Mouse (Mus musculus) midbrain, embryonic 13.5 days (tissue): ENCODE results near the gene Synpr. TPM values are rescaled to one million over a fixed set of nuclear protein-coding genes. Genes with fewer than 3 reads are reported as not detected.

Experiments used
- ATAC-seq: fragments of 200-750 bp; cut with Nextera tagmentation; 2 replicates; pipeline ENCODE4 v1.8.0; 2017; ENCODE audit warnings: mild to moderate bottlenecking, moderate TSS enrichment, moderate library complexity
- H3K27ac ChIP-seq: fragments of 300-500 bp; sonication (generic); 2 replicates; pipeline ENCODE4 v1.5.1; 2015; ENCODE audit warnings: inconsistent platforms, mild to moderate bottlenecking, moderate library complexity
- H3K27me3 ChIP-seq: fragments of 300-500 bp; sonication (generic); 2 replicates; pipeline ENCODE4 v1.6.1; 2015; ENCODE audit warnings: mild to moderate bottlenecking, inconsistent platforms
- H3K36me3 ChIP-seq: fragments of 300-500 bp; sonication (generic); 2 replicates; pipeline ENCODE4 v1.6.1; 2015; ENCODE audit warnings: mild to moderate bottlenecking, inconsistent platforms
- H3K4me1 ChIP-seq: fragments of 300-500 bp; sonication (generic); replicated peaks from 2 replicates; pipeline ENCODE4 v1.6.1; 2015; ENCODE audit warnings: inconsistent platforms
- H3K4me2 ChIP-seq: fragments of 300-500 bp; sonication (generic); replicated peaks from 2 replicates; pipeline ENCODE4 v1.6.1; 2015; ENCODE audit warnings: moderate library complexity, mild to moderate bottlenecking, inconsistent platforms
- H3K4me3 ChIP-seq: fragments of 300-500 bp; sonication (generic); replicated peaks from 2 replicates; pipeline ENCODE4 v1.5.1; 2015; ENCODE audit warnings: mild to moderate bottlenecking, inconsistent platforms
- H3K9ac ChIP-seq: fragments of 300-500 bp; sonication (generic); replicated peaks from 2 replicates; pipeline ENCODE4 v1.6.1; 2015; ENCODE audit warnings: mild to moderate bottlenecking, inconsistent platforms
- H3K9me3 ChIP-seq: fragments of 300-500 bp; sonication (generic); 2 replicates; pipeline ENCODE4 v1.6.1; 2016; ENCODE audit warnings: mild to moderate bottlenecking, inconsistent platforms
- WGBS: fragments of 180-500 bp; shearing (Covaris S2); methylation state at CpG from one replicate; pipeline ENCODE4 v1.1.7; 2015; 5-methylcytosine and 5-hydroxymethylcytosine counted together
- polyA plus RNA-seq: library from polyadenylated mRNA; unstranded; fragments of >200 nt; fragmentation: Nextera tagmentation; extraction: Ambion mirVana; gene quantifications from 2 replicates; pipeline ENCODE4 v1.2.1, GENCODE M21; 2015

Gene Synpr
- polyA plus RNA-seq, 1 experiment from 2014 or later = 13.4 TPM

DNA sequence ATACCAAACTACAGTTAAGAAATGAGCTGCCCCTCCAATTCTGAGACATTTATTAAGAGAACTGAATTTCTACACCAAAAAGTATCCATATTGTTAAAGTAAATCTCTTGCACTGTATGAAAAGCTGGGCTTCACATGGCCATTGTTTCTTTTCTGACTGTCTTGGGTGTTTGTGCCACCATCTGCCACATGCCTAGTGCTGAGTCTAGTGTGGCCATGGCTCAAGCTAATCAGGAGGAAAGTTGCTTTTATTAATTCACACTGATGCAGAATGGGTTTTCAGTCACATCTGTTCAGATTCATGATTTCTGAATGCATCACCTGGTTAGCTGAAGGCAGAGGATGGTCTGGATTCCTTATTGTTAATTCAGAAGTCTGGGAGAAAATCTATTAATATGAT, 170.4 kb downstream of the Synpr start:
- peak overlapping the region; percentile 39; the same call in 1 of the 2 replicates for H3K27ac ChIP-seq
- H3K4me3 ChIP-seq = no peak overlapping the region
- H3K36me3 ChIP-seq = no peaks in the 10 kb centered on the region
- H3K4me1 ChIP-seq = peaks cover 19% of the 10 kb centered on the region
- no peaks in the 10 kb centered on the region for H3K9me3 ChIP-seq
- H3K9ac ChIP-seq = no peak overlapping the region
- H3K27me3 ChIP-seq = no peaks in the 10 kb centered on the region
- H3K4me2 ChIP-seq = no peak overlapping the region
- no peak for ATAC-seq

GRCm38 (mm10) chr14:13459333-13459732, 174.8 kb downstream of the Synpr start:
- Histone ChIP-seq H3K36me3 (no peaks in the 10 kb centered on the region), H3K4me1 (peaks cover 6% of the 10 kb centered on the region), H3K9me3 (no peaks in the 10 kb centered on the region), H3K27me3 (no peaks in the 10 kb centered on the region), H3K27ac (no peak overlapping the region), H3K4me3 (no peak overlapping the region), H3K4me2 (no peak overlapping the region), H3K9ac (no peak overlapping the region)
- WGBS = 9% methylated on average over 1 of the region's 1 CpGs
- ATAC-seq = no peak; the same call in 1 of the 2 replicates

DNA sequence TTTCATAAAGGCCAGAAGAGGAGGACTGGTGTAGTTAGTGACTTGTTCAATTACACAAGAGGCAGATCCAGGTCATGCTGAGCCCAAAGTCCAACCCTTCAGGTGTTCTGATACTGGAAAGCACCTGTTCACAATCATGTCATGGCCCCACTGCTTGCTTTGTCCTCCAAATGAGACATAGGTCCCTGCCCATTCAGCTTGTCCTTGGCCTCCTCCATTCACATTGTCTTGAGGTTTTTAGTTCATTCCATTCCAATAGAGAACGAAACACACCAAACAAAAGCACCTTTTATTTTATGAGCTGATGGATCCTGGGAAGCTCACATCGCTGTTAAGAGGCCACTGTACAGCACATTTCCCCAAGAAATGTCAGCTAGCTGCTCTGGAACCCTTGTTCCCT, 184.6 kb downstream of the Synpr start:
- WGBS = 81% methylated on average over 2 of the region's 2 CpGs

GRCm38 (mm10) chr14:13477821-13478220, 193.2 kb downstream of the Synpr start:
- no peaks in the 10 kb centered on the region for H3K9me3 ChIP-seq
- no peak for ATAC-seq
- no peaks in the 10 kb centered on the region for H3K27me3 ChIP-seq
- H3K9ac ChIP-seq = no peak overlapping the region
- no peak overlapping the region for H3K27ac ChIP-seq
- no peaks in the 10 kb centered on the region for H3K4me1 ChIP-seq
- no peaks in the 10 kb centered on the region for H3K36me3 ChIP-seq
- 79% methylated on average over 1 of the region's 1 CpGs for WGBS
- H3K4me2 ChIP-seq = no peak overlapping the region
- H3K4me3 ChIP-seq = no peak overlapping the region

More for the DNA sequence above, 184.6 kb downstream of the Synpr start:
- H3K27me3 ChIP-seq = no peaks in the 10 kb centered on the region
- H3K4me1 ChIP-seq = no peaks in the 10 kb centered on the region
- H3K4me3 ChIP-seq = no peak overlapping the region
- H3K9ac ChIP-seq = no peak overlapping the region
- no peak overlapping the region for H3K4me2 ChIP-seq
- H3K9me3 ChIP-seq = no peaks in the 10 kb centered on the region
- no peak for ATAC-seq
- no peak overlapping the region for H3K27ac ChIP-seq
- H3K36me3 ChIP-seq = no peaks in the 10 kb centered on the region

DNA sequence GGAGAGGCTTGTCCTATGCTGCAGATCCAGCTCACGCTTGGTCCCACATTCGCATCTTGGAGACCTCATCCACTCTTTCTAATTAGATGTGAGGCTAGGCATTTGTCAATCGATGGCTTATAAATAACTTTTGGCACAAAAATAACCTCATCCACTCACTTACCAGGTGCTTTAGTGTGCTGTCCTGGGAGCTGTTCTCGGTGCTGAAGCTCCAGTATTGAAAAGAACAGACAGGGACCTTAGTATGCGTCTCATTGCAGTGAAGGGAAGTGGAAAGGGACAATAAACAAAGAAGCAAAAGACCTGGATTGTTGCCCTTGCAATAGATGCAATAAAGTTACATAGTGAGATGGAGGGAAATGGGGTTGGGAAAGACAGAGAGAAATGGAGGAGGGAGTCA, 220.8 kb downstream of the Synpr start:
- Histone ChIP-seq H3K4me1 (no peaks in the 10 kb centered on the region), H3K9ac (no peak overlapping the region), H3K4me2 (no peak overlapping the region), H3K27me3 (no peaks in the 10 kb centered on the region), H3K9me3 (no peaks in the 10 kb centered on the region), H3K27ac (no peak overlapping the region), H3K36me3 (no peaks in the 10 kb centered on the region), H3K4me3 (no peak overlapping the region)
- no peak for ATAC-seq
- WGBS = 63% methylated on average over 5 of the region's 5 CpGs

GRCm38 (mm10) chr14:13518608-13519139, 234.1 kb downstream of the Synpr start:
- no peaks in the 10 kb centered on the region for H3K27me3 ChIP-seq
- 0 out of 2 replicates have a peak, but pooled peaks have one; percentile 11 for ATAC-seq
- no peak overlapping the region for H3K4me3 ChIP-seq
- H3K9me3 ChIP-seq = no peaks in the 10 kb centered on the region
- no peak overlapping the region for H3K9ac ChIP-seq
- no peaks in the 10 kb centered on the region for H3K36me3 ChIP-seq
- peak overlapping the region; percentile 62 for H3K27ac ChIP-seq
- peaks cover 4% of the 10 kb centered on the region; the same call in 1 of the 2 replicates for H3K4me1 ChIP-seq
- no peak overlapping the region for H3K4me2 ChIP-seq
- WGBS = 87% methylated on average over 5 of the region's 5 CpGs

DNA sequence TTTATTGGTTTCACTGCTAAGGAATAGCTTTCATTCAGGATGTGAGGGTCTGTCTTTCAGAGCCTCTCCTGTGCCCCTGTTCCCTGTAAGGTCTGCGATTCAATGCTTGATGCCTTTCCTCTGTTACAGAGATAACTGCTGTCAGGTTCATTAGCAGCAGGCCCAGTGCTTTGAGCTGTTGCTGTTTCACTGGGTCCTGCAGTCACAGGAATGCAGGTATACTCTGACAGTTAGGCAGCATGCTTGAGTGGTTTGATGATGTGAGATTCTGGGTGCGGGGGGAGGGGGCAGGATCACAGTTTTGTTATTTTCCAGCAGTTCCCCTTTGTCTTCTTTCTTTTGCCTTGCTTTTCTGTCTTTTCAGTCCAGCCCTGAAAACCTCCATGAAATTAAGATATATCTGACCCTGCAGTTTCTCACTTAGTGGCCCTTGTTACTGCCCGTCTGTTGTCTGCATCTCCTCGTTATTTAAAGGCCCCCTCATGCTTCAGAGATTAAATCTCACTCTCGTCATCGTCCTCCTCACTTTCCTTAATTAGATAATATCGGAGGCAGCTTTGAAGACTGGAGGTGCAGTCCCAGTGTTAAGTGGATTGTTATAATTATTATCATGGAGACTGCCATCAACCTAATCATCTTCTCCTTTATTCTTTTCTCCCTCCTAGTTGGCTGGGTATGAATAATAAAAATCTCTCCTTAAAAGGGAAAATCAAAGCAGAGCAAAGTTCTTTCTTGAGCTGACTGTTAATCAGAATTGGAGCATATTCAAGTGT, 234.8 kb downstream of the Synpr start:
- Histone ChIP-seq H3K4me1 (peaks cover 4% of the 10 kb centered on the region; the same call in 1 of the 2 replicates), H3K9ac (no peak overlapping the region), H3K27ac (peak overlapping the region; percentile 62), H3K9me3 (no peaks in the 10 kb centered on the region), H3K36me3 (no peaks in the 10 kb centered on the region), H3K4me2 (no peak overlapping the region), H3K4me3 (no peak overlapping the region), H3K27me3 (no peaks in the 10 kb centered on the region)
- peak; percentile 80 for ATAC-seq
- WGBS = 41% methylated on average over 7 of the region's 7 CpGs

DNA sequence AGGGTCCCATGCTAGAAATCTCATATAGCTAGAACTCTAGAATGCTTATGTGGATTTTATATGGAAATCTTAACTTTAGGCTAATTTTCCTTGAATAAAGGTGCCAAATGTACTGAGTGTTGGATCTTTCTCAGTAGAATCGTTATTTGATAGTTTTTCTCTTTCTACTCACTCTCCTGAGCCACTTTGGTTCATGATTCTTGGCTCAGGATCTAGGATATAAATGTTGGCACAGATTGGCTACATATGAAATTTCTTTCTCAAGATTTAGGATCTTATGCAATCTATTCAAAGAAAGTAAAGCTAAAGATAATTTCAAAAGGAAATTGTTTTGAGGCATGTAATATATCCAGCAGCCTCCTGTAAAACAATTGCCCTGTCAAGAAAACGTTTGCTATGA, 263.2 kb downstream of the Synpr start:
- no peaks in the 10 kb centered on the region for H3K36me3 ChIP-seq
- H3K4me1 ChIP-seq = no peaks in the 10 kb centered on the region
- H3K4me3 ChIP-seq = no peak overlapping the region
- no peak overlapping the region for H3K9ac ChIP-seq
- no peaks in the 10 kb centered on the region for H3K9me3 ChIP-seq
- no peaks in the 10 kb centered on the region for H3K27me3 ChIP-seq
- no peak overlapping the region for H3K27ac ChIP-seq
- no peak for ATAC-seq
- no peak overlapping the region for H3K4me2 ChIP-seq
- 64% methylated on average over 2 of the region's 2 CpGs for WGBS

DNA sequence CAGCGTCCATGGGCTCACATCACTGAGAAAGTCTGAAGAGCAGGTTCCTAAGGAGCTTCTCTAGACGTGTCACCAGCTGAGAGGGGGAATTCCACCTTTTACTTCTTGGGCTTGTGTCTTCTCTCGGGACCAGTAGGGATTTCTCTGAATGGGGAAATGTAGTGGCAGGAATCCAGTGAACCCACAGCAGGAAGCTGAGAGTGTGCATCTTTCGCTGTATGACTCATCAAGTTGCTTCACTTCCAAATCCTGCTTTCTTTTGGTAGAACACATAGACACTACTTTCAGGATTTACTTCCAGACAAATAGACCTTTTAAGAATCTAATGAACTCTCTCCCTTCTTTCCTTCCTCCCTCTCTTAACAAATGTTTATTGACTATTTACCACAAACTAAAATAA, 266.6 kb downstream of the Synpr start:
- WGBS = 85% methylated on average over 4 of the region's 4 CpGs
- no peak for ATAC-seq
- Histone ChIP-seq H3K4me2 (no peak overlapping the region), H3K9ac (no peak overlapping the region), H3K4me1 (no peaks in the 10 kb centered on the region), H3K27ac (no peak overlapping the region), H3K4me3 (no peak overlapping the region), H3K9me3 (no peaks in the 10 kb centered on the region), H3K27me3 (no peaks in the 10 kb centered on the region), H3K36me3 (no peaks in the 10 kb centered on the region)

- 32% methylated on average over 1 of the region's 1 CpGs for WGBS
- ATAC-seq = no peak
Measured at GRCm38 (mm10) chr14:13553616-13554370, 269.2 kb downstream of the Synpr start.

DNA sequence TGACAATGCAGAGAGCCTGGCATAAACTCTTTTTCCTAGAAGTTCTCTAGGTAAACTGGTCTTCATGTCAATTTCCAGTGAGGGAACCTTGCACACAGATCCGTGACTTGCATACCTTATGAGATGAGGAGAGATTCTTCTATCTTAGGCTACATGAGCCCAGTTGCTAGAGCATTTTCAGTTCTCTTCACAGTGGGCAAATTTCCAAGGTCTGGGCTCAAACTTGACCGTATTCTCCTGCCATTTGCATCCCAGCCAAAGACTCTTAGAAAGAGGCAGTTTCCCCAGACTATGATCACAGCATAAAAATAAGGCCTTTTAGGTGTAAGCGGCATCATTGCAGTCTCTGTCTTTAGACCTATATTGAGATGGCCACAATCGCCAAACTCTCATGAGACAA, 270.1 kb downstream of the Synpr start:
- Histone ChIP-seq H3K27me3 (no peaks in the 10 kb centered on the region), H3K4me1 (no peaks in the 10 kb centered on the region), H3K27ac (no peak overlapping the region), H3K4me3 (no peak overlapping the region), H3K9ac (no peak overlapping the region), H3K36me3 (no peaks in the 10 kb centered on the region), H3K9me3 (no peaks in the 10 kb centered on the region), H3K4me2 (no peak overlapping the region)
- 89% methylated on average over 4 of the region's 4 CpGs for WGBS
- no peak for ATAC-seq

More at GRCm38 (mm10) chr14:13553616-13554370, 269.2 kb downstream of the Synpr start:
- Histone ChIP-seq H3K36me3 (no peaks in the 10 kb centered on the region), H3K4me2 (no peak overlapping the region), H3K4me3 (no peak overlapping the region), H3K27ac (no peak overlapping the region), H3K27me3 (no peaks in the 10 kb centered on the region), H3K4me1 (no peaks in the 10 kb centered on the region), H3K9me3 (no peaks in the 10 kb centered on the region), H3K9ac (no peak overlapping the region)

GRCm38 (mm10) chr14:13558117-13558516, 273.5 kb downstream of the Synpr start:
- no peak for ATAC-seq
- H3K4me3 ChIP-seq = no peak overlapping the region
- WGBS = 96% methylated on average over 2 of the region's 2 CpGs

More at GRCm38 (mm10) chr14:13558117-13558516, 273.5 kb downstream of the Synpr start:
- H3K4me2 ChIP-seq = no peak overlapping the region
- no peaks in the 10 kb centered on the region for H3K4me1 ChIP-seq
- H3K27me3 ChIP-seq = no peaks in the 10 kb centered on the region
- H3K9me3 ChIP-seq = no peaks in the 10 kb centered on the region
- H3K9ac ChIP-seq = no peak overlapping the region
- H3K27ac ChIP-seq = no peak overlapping the region
- no peaks in the 10 kb centered on the region for H3K36me3 ChIP-seq
